In the genomic region with DNA sequence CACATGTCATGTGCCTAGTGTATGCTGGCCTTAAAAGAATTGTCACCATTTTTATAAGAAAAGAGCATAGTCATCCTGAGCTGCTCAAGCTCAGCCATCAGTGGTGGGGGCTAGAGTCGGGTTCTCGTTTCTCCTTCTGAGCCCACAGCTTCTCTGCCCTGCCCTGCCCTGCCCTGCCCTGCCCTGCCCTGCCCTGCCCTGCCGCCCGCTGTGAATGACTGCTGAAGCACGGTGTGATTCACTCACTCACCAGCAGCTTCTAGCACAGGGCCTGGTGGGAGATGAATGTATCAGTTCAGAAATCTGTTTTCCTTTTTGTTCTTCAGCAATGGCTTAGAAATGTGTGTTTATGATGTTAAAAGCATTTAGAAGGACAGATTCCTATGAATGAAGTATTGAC, we compare ENCODE assay signal across 23 mouse cellular contexts. TPM values are rescaled to one million over a fixed set of nuclear protein-coding genes. Genes with fewer than 3 reads are reported as not detected.
DNase-seq lines count a peak whose midpoint lies in the region; ATAC-seq and TF ChIP-seq lines count a peak whose summit lies in the region.
"Had no signal": no experiment of that assay in that cellular context is flagged by ENCODE, and none has a peak within 500 bp of the region (broad histone marks: within the 10 kb centered on the region; RNA-seq: fewer than 3 reads in every experiment).

No protein-coding gene starts in this region.

- no peak for TF ChIP-seq POLR2A in MEL (IDR thresholded peaks at IDR 0.05; ENCODE audit: control insufficient read depth in 1 of 2, insufficient read depth in 1 of 2, low read depth in 1 of 2, low read length in 2 of 2, poor library complexity in 1 of 2)

- H3K36me3 ChIP-seq in liver, embryonic 13.5 days: peaks cover 64% of the 10 kb centered on the region
- H3K36me3 ChIP-seq in liver, postnatal 0 days (replicated peaks; ENCODE audit: insufficient read depth, low read length): peaks cover 47% of the 10 kb centered on the region
- H3K36me3 ChIP-seq in MEL (ENCODE audit: control insufficient read depth in 1 of 2, insufficient read depth in 2 of 2, low read length in 2 of 2): peaks cover 8 to 28% of the 10 kb centered on the region in 2 experiments
- H3K36me3 ChIP-seq in stomach, embryonic 16.5 days (ENCODE audit: control insufficient read depth, insufficient read depth, low read length): peaks cover 24% of the 10 kb centered on the region

- peak; percentile 54 for ATAC-seq in liver, embryonic 13.5 days (ENCODE audit: low read depth)
- no peak for ATAC-seq in liver, postnatal 0 days
- ATAC-seq in stomach, embryonic 16.5 days (ENCODE audit: insufficient read depth, low FRiP score): peak; percentile 47; the same call in 1 of the 2 replicates

- no peak overlapping the region for H3K4me2 ChIP-seq in liver, embryonic 13.5 days
- no peak overlapping the region for H3K4me2 ChIP-seq in liver, postnatal 0 days (ENCODE audit: low read depth, low read length)
- H3K4me2 ChIP-seq in stomach, embryonic 16.5 days (ENCODE audit: low read depth, low read length): no peak overlapping the region
- H3K4me2 ChIP-seq: embryonic facial prominence, embryonic 13.5 days; hindbrain, embryonic 14.5 days; limb, embryonic 15.5 days; lung, embryonic 15.5 days; neural tube, embryonic 15.5 days; stomach, embryonic 15.5 days had no signal

- WGBS in liver, embryonic 13.5 days (ENCODE audit: insufficient replicate concordance): 40% methylated on average over 5 of the region's 5 CpGs
- 58% methylated on average over 5 of the region's 5 CpGs for WGBS in liver, postnatal 0 days (ENCODE audit: insufficient replicate concordance)
- 51% methylated on average over 5 of the region's 5 CpGs for WGBS in stomach, embryonic 16.5 days

- no peaks in the 10 kb centered on the region for H3K9me3 ChIP-seq in liver, embryonic 13.5 days (replicated peaks)
- no peaks in the 10 kb centered on the region for H3K9me3 ChIP-seq in liver, postnatal 0 days (ENCODE audit: low read length)
- no peaks in the 10 kb centered on the region for H3K9me3 ChIP-seq in MEL (replicated peaks; ENCODE audit: insufficient read depth, low read length)
- H3K9me3 ChIP-seq in stomach, embryonic 16.5 days (replicated peaks; ENCODE audit: control insufficient read depth, low read length): no peaks in the 10 kb centered on the region
- H3K9me3 ChIP-seq: embryonic facial prominence, embryonic 13.5 days; forebrain, embryonic 10.5 days; limb, embryonic 15.5 days; lung, embryonic 15.5 days; megakaryocyte, embryonic 14.5 days; neural tube, embryonic 15.5 days; stomach, embryonic 15.5 days had no signal

- TF ChIP-seq RAD21 in MEL (IDR thresholded peaks at IDR 0.05; ENCODE audit: low read depth, low read length): no peak

- H3K79me2 ChIP-seq in MEL (ENCODE audit: control insufficient read depth, insufficient read depth, low read length, poor library complexity): no peaks in the 10 kb centered on the region

- peaks cover 6% of the 10 kb centered on the region for H3K4me1 ChIP-seq in liver, embryonic 13.5 days (replicated peaks)
- no peaks in the 10 kb centered on the region for H3K4me1 ChIP-seq in liver, postnatal 0 days (ENCODE audit: insufficient read depth)
- peaks cover 0 to 2% of the 10 kb centered on the region in 2 experiments; a peak in 2 of 4 replicates for H3K4me1 ChIP-seq in MEL (ENCODE audit: control insufficient read depth in 1 of 2, insufficient read depth in 2 of 2, low read length in 2 of 2)
- H3K4me1 ChIP-seq in stomach, embryonic 16.5 days (ENCODE audit: control insufficient read depth, insufficient read depth, low read length): no peaks in the 10 kb centered on the region
- H3K4me1 ChIP-seq: embryonic facial prominence, embryonic 13.5 days; limb, embryonic 15.5 days; lung, embryonic 15.5 days; neural tube, embryonic 15.5 days; stomach, embryonic 15.5 days had no signal

- no peak overlapping the region for H3K4me3 ChIP-seq in liver, embryonic 13.5 days (replicated peaks)
- H3K4me3 ChIP-seq in liver, postnatal 0 days (ENCODE audit: low read depth, low read length): no peak overlapping the region
- no peak overlapping the region for H3K4me3 ChIP-seq in MEL (ENCODE audit: control insufficient read depth in 1 of 2, insufficient read depth in 1 of 2, low read depth in 2 of 2, low read length in 2 of 2)
- no peak overlapping the region for H3K4me3 ChIP-seq in stomach, embryonic 16.5 days (replicated peaks; ENCODE audit: low read length)
- H3K4me3 ChIP-seq: embryonic facial prominence, embryonic 13.5 days; forebrain, embryonic 10.5 days; limb, embryonic 15.5 days; lung, embryonic 15.5 days; megakaryocyte, embryonic 14.5 days; neural tube, embryonic 15.5 days; stomach, embryonic 15.5 days had no signal

- no peak for TF ChIP-seq EP300 in liver, postnatal 0 days (IDR thresholded peaks at IDR 0.05; ENCODE audit: low read depth)
- no peak for TF ChIP-seq EP300 in MEL (IDR thresholded peaks at IDR 0.05; ENCODE audit: low read depth in 1 of 2, low read length in 2 of 2)

- no peak for TF ChIP-seq CTCF in liver, postnatal 0 days (IDR thresholded peaks at IDR 0.05; ENCODE audit: low read depth)
- no peak for TF ChIP-seq CTCF in MEL (IDR thresholded peaks at IDR 0.05 in 2 of 3, conservative IDR thresholded peaks at IDR 0.05 in 1 of 3; ENCODE audit: control insufficient read depth in 1 of 3, insufficient read depth in 1 of 3, low read depth in 2 of 3, low read length in 3 of 3, poor library complexity in 1 of 3, severe bottlenecking in 1 of 3)

- H3K9ac ChIP-seq in liver, embryonic 13.5 days: no peak overlapping the region
- no peak overlapping the region for H3K9ac ChIP-seq in liver, postnatal 0 days (replicated peaks)
- no peak overlapping the region for H3K9ac ChIP-seq in MEL (ENCODE audit: control insufficient read depth, low read depth, low read length, poor library complexity, severe bottlenecking)
- H3K9ac ChIP-seq in stomach, embryonic 16.5 days (ENCODE audit: low read length): no peak overlapping the region
- H3K9ac ChIP-seq: embryonic facial prominence, embryonic 13.5 days; hindbrain, embryonic 14.5 days; limb, embryonic 15.5 days; lung, embryonic 15.5 days; neural tube, embryonic 15.5 days; stomach, embryonic 15.5 days had no signal

- H3K27ac ChIP-seq in liver, embryonic 13.5 days: no peak overlapping the region
- no peak overlapping the region for H3K27ac ChIP-seq in liver, postnatal 0 days (ENCODE audit: low read depth)
- H3K27ac ChIP-seq in MEL (ENCODE audit: control insufficient read depth, low read depth, low read length): no peak overlapping the region
- no peak overlapping the region for H3K27ac ChIP-seq in stomach, embryonic 16.5 days (ENCODE audit: low read length)
- H3K27ac ChIP-seq: embryonic facial prominence, embryonic 13.5 days; forebrain, embryonic 10.5 days; hindbrain, embryonic 14.5 days; limb, embryonic 15.5 days; lung, embryonic 15.5 days; neural tube, embryonic 15.5 days; stomach, embryonic 15.5 days had no signal

- DNase-seq in liver, embryonic 13.5 days: peak; percentile 6
- DNase-seq in liver, postnatal 0 days: no peak
- peak; percentile 36 for DNase-seq in MEL (ENCODE audit: low read depth, low spot score)
- DNase-seq in c-Kit-positive CD71-positive TER-119-positive erythroid progenitor cells, embryonic 14.5 days (ENCODE audit: low spot score): peak; percentile 37
- DNase-seq in kidney, postnatal 36 days: no peak
- no peak for DNase-seq in urinary bladder, adult 2 months (ENCODE audit: low spot score)
- no peak for DNase-seq in cerebellum, adult 9-10 months
- DNase-seq: adrenal gland, postnatal 25 days; cerebellum, adult 11 months; heart, postnatal 10 days; kidney, adult 18-20 months; spleen, adult 18-20 months; thymus, postnatal 36 days had no signal

- H3K27me3 ChIP-seq in liver, embryonic 13.5 days: no peaks in the 10 kb centered on the region
- H3K27me3 ChIP-seq in liver, postnatal 0 days (ENCODE audit: insufficient read depth, low read length): no peaks in the 10 kb centered on the region
- no peaks in the 10 kb centered on the region for H3K27me3 ChIP-seq in MEL (ENCODE audit: control insufficient read depth in 1 of 2, insufficient read depth in 2 of 2, low read length in 2 of 2)
- no peaks in the 10 kb centered on the region for H3K27me3 ChIP-seq in stomach, embryonic 16.5 days (ENCODE audit: control insufficient read depth, insufficient read depth, low read length)
- H3K27me3 ChIP-seq: CH12.LX; embryonic facial prominence, embryonic 13.5 days; limb, embryonic 15.5 days; lung, embryonic 15.5 days; megakaryocyte, embryonic 14.5 days; neural tube, embryonic 15.5 days; stomach, embryonic 15.5 days had no signal

TF ChIP-seq in MEL, 35 proteins besides CTCF, POLR2A, EP300 and RAD21:
- no peak for TF ChIP-seq MXI1 (IDR thresholded peaks at IDR 0.05; ENCODE audit: low read depth, low read length)

RNA-seq across cellular contexts. Expression of gene Snapc3, which starts 21.5 kb away (rescaled TPM):
- 12.3 and 14.6 TPM in 2 replicates for polyA plus RNA-seq in liver, embryonic 13.5 days (2015; fragmentation: Nextera tagmentation; extraction: Ambion mirVana)
- 6.7 and 7.2 TPM in 2 replicates for polyA plus RNA-seq in liver, postnatal 0 days (2015; fragmentation: Nextera tagmentation; extraction: Ambion mirVana)
- total RNA-seq in MEL (2012; rRNA removed): 15.3 and 16.9 TPM in 2 replicates
- 10 to 100 TPM in 1 of 2 experiments, not detected in 1; 12.0 TPM for polyA plus RNA-seq in MEL (2012; ENCODE audit: insufficient read depth in 1 of 2, insufficient read length in 2 of 2, low read depth in 1 of 2, low replicate concordance in 2 of 2, missing spikeins in 1 of 2)
- polyA plus RNA-seq in stomach, embryonic 16.5 days (2015; fragmentation: Nextera tagmentation; extraction: Ambion mirVana): 35.3 and 35.9 TPM in 2 replicates
- polyA plus RNA-seq in urinary bladder, adult 2 months (2012; rRNA removed): 22.6 and 30.0 TPM in 2 replicates

RNA-seq across cellular contexts. Expression of gene Psip1, which starts 47.2 kb away (rescaled TPM):
- polyA plus RNA-seq in liver, embryonic 13.5 days (2015; fragmentation: Nextera tagmentation; extraction: Ambion mirVana): 59.9 and 71.4 TPM in 2 replicates
- polyA plus RNA-seq in liver, postnatal 0 days (2015; fragmentation: Nextera tagmentation; extraction: Ambion mirVana): 29.9 and 30.1 TPM in 2 replicates
- 68.1 and 81.0 TPM in 2 replicates for total RNA-seq in MEL (2012; rRNA removed)
- 100 to 1,000 TPM in 1 of 2 experiments, 10 to 100 TPM in 1; 54.0 to 161 TPM for polyA plus RNA-seq in MEL (2012; ENCODE audit: insufficient read depth in 1 of 2, insufficient read length in 2 of 2, low read depth in 1 of 2, low replicate concordance in 2 of 2, missing spikeins in 1 of 2)
- 61.7 and 72.9 TPM in 2 replicates for polyA plus RNA-seq in stomach, embryonic 16.5 days (2015; fragmentation: Nextera tagmentation; extraction: Ambion mirVana)
- 35.9 and 39.4 TPM in 2 replicates for polyA plus RNA-seq in urinary bladder, adult 2 months (2012; rRNA removed)

Comparison
In these comparisons a context has a peak if more than half of its experiments do, and no peak if none do; other contexts are left out.
1. DNase-seq: peak in liver, embryonic 13.5 days (single experiment), MEL (single experiment) and c-Kit-positive CD71-positive TER-119-positive erythroid progenitor cells, embryonic 14.5 days (single experiment); none in liver, postnatal 0 days (single experiment), kidney, postnatal 36 days (0 of 2), urinary bladder, adult 2 months (single experiment) and cerebellum, adult 9-10 months (single experiment).